Mouse (Mus musculus) T-helper 17 cell (primary cell): ENCODE measurements around the gene Hivep3.

ENCODE experiments used
- in situ Hi-C, 2 experiments: fragments of 300-600 bp; cut with MboI, MseI; formaldehyde crosslinking; loops; 1 replicate in 1 of 2; 2 replicates in 1 of 2; pipeline ENCODE4 v1.15.1; 2025; ENCODE audit warnings: high pct_unique_total_duplicates in 2 of 2

The Hivep3 gene

GRCm38 (mm10) chr4:119871861-119872582 is 138.4 kb downstream of the Hivep3 start:
- in situ Hi-C loops = no loop called here

GRCm38 (mm10) chr4:119873935-119874334 is 140.4 kb downstream of the Hivep3 start:
- in situ Hi-C loops = no loop called here

DNA sequence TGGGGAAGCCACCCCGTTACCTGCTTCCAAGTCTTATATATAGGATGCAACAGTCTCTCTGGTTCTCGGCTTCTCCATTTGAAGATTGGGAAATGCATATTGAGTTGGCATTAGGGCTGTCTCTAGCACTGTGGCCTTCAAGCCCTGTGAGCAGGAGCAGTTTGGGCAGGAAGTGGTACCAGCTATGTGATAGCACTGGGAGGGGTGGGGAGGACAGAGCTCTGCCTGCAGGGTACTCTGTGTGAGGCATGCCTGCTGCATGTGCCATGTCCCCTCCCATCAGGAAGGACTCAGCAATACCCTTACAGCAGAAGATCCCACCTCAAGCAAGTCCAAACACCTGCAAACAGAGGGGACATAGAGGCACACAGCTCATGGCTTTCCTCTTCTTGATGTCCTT is 142.0 kb downstream of the Hivep3 start:
- in situ Hi-C loops = no loop called here

DNA sequence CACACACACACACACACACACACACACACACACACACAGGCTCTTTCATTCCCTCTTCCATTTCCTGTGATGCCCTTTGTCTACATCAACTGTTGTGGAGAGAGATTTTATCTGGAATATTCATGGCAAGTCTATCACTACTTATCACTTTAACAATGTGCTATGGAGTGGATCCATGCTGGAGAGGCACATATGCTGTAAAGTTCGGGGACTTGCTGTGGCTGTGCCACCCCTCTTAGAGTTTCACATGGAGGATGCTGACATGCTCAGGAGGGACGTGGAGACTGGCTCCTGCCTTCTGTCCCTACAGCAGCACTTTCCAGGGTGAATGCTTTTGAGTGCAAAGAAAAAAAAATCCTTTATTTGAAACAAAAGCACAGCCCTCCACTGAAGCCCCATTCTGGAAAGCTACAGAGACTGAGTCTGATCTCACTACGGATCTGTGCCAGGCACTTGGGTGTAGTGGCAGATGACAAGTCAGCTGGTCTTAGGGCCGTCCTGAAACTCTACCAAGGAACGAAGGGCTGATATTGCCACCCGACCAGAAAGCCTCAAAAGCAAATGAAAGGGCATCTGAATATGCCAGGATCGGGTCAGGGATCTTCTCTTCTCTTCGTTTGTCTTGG is 143.1 kb downstream of the Hivep3 start:
- in situ Hi-C loops = no loop called here

DNA sequence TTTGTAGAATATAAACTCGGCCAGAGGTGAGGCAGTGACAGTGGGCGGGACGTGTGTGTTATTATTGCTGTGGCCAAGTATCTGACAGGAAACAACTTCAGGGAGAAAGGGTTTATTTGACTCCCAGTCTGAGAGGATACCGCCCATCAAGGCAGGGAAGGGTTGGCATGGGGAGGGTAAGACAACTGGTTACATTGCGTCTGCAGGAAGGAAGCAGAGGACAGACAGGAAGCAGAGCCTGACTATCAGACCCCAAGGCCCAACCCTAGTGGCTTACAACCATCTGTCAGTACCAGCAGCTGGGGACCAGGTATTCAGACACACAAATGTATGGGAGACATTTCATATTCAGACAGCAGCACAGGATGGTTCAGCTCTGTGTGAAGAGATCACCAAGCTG is 144.6 kb downstream of the Hivep3 start:
- in situ Hi-C loops = no loop called here

- in situ Hi-C loops = loop anchor here in 1 of 2 experiments (10.0 kb wide), 1 partner anchor 1075 kb away; the partner anchor contains the start of gene Olfr1335
Measured at GRCm38 (mm10) chr4:119879671-119880070, 146.1 kb downstream of the Hivep3 start.

- in situ Hi-C loops = loop anchor here in 1 of 2 experiments (10.0 kb wide), 1 partner anchor 1075 kb away; the partner anchor contains the start of gene Olfr1335
Measured at GRCm38 (mm10) chr4:119880270-119880669, 146.7 kb downstream of the Hivep3 start.

- in situ Hi-C loops = loop anchor here in 1 of 2 experiments (10.0 kb wide), 1 partner anchor 1076 kb away; the partner anchor contains the start of gene Olfr1335
Measured at GRCm38 (mm10) chr4:119881292-119881691, 147.7 kb downstream of the Hivep3 start.

DNA sequence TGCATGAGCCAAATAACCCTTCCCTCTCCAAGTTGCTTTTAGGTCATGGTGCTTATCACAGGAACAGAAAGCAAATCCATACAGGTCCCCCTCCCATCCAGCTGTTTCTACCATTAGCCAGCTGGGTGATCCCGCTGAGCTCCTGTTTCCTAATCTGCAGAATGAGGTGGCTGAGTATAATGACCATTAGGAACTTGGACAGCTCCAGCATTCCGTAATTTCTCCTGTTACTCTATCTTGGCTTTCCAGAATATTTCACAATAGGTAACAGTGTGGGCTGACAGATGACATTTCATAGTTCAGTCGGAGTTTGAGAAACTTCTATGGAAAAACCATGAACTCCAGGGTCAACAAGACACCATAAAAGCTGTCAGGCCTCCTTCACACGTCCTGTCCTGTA is 148.8 kb downstream of the Hivep3 start:
- in situ Hi-C loops = loop anchor here in 1 of 2 experiments (10.0 kb wide), 1 partner anchor 1078 kb away; the partner anchor contains the start of gene Olfr1335

DNA sequence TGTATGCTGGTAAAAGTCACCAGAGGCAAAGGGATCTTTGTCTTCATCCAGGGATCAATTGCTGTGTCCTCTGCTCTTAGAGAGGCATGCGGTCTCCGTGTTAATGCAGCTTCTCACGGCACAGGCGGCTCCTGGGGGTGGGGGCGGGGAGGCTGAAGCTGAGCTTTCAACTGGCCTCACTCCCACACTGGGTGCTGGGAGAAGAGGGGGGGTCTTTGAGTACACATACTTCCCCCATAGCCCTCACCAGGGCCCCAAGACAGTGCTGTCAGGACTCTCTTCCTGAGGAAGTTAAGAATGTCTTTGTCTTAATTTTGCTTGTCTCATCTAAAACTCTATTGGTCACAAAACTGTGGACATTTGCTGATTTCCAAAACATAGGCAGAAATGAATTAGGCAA is 149.2 kb downstream of the Hivep3 start:
- in situ Hi-C loops = loop anchor here in 1 of 2 experiments (10.0 kb wide), 1 partner anchor 1078 kb away; the partner anchor contains the start of gene Olfr1335

GRCm38 (mm10) chr4:119886621-119887020 is 153.0 kb downstream of the Hivep3 start:
- in situ Hi-C loops = loop anchor here in 1 of 2 experiments (10.0 kb wide), 1 partner anchor 1082 kb away; the partner anchor contains the start of gene Olfr1335

DNA sequence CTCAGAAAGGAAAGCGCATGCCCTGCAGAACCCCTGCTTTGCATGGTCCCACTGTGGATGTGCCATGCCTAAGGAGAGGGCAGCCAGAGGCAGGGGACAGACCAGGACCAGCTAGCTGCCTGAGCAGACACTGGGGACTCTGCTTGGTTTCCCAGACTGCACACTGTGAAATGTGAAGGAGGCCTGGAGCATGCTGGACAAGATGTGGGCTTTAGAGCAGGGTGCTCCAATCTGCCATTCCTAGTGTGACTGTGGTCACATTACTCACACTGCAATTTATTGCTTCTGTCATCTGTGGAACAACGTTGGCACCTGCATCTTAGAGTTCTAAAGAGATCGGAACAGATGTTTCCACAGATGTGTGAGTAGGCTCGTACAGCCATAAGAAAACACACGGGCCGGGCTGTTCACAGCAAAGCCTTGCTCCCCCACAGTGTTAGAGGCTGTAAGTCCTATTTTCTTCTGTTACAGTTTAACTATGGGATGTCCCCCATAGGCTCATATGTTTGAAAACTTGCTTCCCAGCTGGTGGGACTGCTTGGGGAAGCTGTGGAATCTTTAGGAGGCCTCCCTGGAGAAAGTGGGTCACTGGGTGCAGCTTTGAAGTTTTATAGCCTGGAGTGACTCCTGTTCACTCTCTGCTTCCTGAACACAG is 154.1 kb downstream of the Hivep3 start:
- in situ Hi-C loops = loop anchor here in 1 of 2 experiments (10.0 kb wide), 1 partner anchor 1083 kb away; the partner anchor contains the start of gene Olfr1335

GRCm38 (mm10) chr4:119889760-119890159 is 156.2 kb downstream of the Hivep3 start:
- in situ Hi-C loops = loop anchor here in 1 of 2 experiments (10.0 kb wide), 1 partner anchor 1085 kb away; the partner anchor contains the start of gene Olfr1335

DNA sequence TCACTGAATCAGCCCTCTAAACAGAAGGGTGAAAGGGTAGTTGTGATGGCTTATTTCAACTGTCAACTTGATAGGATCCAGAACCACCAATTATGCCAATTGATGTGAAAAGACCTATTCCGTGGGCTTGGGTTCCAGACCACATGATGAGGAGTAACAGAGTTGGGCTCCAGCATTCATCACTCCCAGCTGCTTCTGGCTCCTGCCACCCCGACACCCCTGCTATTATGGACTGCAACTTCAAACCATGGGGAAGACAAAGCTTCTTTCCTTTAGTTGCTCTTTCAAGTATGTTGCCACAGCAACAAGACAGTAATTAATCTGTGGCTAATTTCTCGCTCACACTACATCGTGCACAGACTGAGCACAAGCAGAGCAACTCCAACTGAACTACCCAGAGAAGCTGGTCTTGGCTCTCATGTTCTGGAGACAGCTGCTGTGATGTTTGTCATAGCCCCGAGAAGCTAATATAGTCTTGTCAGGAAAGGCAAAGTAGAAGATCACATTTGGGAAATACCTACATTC is 159.7 kb downstream of the Hivep3 start:
- in situ Hi-C loops = no loop called here

DNA sequence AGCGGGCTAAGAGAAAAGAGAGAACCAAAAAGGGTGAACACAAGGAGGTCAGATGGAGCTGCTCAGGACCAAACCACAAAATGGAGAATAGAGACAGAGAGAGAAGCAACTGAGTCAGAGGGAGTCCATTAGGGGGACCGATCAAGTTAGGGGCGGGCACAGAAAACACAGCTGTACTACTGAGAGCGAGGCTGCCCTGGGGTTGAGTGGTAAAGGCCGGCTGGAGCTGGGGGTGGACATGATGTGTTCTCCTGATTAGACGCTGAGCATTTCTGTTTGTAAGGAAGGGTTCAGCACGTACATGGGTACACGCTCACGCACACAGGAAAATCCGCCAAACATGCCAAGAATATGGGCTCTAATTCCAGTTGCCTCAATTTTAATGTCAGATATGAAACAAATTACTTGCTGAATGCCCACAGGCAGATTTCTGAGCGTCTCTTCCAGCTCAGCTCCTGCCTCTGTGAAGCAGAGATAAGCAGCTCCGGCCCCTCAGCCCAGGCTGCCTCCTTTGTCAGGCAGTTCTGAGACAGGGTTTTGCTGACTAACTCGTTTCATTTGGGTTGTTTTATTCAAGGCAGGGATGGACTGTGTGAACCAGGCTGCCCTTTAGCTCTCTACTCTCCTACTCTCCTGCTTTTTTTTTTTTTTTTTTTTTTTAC is 161.3 kb downstream of the Hivep3 start:
- in situ Hi-C loops = no loop called here

DNA sequence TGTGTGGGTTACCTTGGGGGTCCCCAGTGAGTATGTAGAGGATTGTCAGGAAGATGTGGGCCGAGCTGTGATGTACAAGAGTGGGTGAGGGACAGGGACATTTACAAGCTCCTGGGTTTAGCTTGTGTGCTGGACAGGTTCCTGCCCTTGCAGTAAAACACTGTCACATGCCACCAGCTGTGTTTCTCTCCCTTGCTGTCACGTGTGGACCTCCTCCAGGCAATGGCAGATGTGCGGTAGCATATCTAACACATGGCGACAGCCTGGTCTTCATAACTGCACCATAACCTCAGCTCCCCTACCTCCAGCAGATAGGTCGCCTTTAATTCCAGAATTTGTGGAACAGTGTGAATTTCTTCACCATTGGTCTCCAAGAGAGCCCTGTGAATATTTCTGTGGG is 161.9 kb downstream of the Hivep3 start:
- in situ Hi-C loops = no loop called here

DNA sequence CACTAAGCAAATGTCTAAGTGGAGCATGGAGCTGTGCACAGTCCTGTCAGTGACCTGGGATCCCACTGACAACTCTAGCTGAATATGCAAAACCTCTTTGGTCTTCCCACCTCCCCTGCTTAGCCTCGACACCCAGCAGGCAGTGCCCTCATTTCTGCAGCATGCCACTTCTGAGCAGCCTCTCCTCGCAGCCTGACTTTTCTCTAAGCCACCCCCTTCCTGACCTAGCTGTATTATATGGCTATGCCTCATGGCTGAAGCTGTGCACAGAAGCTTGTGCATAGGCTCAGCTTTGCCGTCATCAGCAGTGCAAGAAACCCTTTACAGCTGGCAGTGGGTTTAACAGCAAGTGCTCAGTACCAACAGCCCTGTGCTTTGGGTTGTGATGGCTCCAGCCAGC is 163.0 kb downstream of the Hivep3 start:
- in situ Hi-C loops = no loop called here

DNA sequence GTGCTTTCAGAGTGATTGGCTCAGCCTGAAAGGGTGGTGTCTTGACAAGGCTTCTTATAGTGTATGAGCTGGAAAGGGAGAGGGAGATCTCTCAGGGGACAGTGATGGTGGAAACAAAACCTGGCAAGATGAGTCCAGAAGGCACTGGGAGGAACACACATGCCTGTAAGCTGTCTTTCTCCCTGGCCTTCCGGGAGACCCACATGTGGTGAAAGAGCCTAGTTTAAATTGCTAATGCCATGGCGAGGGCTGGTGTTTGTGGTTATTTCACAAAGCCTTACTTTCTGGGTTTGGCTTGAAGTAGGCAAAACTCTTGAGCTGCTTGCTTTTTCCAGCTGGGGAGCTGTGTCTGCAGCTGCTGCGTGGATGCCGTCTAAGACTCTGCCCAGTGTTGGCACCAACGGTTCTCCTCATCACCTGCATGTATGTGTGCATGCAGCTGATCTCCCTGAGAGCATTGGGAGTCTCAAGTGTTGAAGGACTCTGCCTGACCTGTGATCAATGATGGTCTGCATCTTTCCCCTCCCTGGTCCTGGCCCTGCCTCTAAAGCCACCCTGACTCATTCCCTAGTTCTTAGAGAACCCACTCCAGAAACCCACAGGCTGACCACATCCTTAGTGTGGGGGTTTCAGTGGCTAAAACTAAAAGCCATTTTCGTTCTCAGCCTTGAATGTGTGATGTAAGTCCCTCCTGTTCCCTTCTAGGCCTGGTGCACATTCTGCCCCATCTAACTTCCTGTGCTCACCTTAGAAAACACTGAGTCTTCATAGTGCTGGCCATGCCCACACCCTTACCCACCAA is 163.7 kb downstream of the Hivep3 start:
- in situ Hi-C loops = no loop called here

DNA sequence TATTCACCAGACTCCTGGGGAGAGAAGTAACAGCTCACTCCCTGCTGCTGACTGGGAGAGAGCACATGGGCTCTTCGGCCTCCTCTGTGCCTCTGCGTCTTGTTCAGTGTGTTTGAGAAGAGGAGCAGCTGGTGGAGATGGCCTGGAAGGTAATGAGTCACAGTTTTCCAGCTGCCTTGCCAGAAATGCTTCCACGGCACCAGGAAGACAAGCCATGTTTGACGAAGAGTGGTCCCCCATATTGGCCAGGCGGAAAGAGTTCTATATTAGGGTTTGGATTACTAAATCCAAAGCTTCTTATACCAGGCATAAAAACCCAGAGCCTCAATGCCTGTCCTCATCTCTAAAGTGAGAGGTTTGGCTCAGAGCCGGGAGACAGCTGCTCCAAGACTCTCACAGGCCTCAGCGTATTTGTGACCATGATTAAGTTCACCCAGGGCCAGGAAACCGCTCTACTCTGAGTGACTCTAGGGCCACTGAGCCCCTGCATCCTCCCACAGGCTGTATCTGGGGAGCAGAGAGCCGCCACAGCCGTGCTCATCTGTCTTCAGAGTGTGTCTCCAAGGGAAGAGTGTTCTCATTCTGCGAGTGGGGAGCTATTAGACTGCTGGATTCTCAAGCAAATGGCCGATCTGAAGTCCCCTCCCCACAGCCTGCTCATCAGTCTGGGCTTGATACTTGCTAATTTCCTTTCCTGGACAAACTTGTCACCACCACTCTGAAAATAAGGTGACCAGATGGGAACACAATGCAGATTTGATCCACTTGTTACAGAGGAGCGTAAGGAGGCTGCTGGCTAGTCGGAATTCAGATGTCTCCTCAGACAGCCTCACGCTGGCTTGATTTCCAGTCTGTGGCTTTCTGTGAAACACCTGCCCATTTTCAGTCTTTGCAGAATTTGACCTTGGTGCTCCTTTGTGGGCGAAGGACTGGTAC is 168.2 kb downstream of the Hivep3 start:
- in situ Hi-C loops = no loop called here
